Mouse (Mus musculus): Measurements from ENCODE around the gene 2310011J03Rik.

Gene 2310011J03Rik

DNA sequence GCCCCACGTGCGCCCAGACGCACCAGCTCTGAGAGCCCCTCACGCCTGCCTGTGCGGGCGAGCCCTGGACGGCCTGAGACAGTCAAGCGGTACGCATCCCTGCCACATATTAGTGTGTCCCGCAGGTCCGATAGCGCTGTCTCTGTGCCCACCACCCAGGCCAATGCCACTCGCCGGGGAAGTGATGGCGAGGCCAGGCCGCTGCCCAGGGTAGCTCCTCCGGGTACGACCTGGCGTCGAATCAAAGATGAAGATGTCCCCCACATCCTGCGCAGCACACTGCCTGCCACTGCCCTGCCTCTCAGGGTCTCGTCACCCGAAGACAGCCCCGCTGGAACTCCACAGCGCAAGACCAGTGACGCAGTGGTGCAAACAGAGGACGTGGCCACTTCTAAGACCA lies 5.0 kb downstream of the 2310011J03Rik start:
- DNase-seq (ENCODE audit: low spot score): no peak

DNA sequence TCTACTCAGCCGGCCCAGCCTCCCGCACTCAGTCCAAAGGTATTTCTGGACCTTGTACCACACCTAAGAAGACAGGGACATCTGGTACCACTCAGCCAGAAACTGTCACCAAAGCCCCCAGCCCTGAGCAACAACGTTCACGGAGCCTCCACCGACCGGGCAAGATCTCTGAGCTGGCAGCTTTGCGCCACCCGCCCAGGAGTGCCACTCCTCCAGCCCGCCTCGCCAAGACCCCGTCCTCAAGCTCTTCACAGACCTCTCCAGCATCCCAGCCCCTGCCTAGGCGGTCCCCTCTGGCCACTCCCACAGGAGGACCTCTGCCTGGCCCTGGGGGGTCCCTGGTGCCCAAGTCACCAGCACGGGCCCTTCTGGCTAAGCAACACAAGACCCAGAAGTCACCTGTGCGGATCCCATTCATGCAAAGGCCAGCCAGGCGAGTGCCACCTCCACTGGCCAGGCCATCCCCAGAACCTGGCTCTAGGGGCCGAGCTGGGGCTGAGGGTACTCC lies 5.8 kb downstream of the 2310011J03Rik start:
- no peak for DNase-seq (ENCODE audit: low spot score)

DNA sequence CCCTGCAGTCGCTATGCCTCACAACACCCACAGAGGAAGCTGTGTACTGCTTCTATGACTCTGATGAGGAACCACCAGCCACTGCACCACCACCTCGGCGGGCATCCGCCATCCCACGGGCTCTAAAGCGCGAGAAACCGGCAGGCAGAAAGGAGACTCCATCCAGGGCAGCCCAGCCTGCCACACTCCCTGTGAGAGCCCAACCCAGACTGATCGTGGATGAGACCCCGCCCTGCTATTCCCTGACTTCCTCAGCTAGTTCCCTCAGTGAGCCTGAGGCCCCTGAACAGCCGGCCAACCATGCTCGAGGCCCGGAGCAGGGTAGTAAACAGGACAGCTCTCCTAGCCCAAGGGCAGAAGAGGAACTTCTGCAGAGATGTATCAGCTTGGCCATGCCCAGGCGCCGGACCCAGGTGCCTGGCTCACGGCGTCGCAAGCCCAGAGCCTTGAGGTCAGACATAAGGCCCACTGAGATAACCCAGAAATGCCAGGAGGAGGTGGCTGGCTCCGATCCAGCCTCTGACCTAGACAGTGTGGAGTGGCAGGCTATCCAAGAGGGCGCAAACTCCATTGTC lies 6.6 kb downstream of the 2310011J03Rik start:
- DNase-seq (ENCODE audit: low spot score): no peak

DNA sequence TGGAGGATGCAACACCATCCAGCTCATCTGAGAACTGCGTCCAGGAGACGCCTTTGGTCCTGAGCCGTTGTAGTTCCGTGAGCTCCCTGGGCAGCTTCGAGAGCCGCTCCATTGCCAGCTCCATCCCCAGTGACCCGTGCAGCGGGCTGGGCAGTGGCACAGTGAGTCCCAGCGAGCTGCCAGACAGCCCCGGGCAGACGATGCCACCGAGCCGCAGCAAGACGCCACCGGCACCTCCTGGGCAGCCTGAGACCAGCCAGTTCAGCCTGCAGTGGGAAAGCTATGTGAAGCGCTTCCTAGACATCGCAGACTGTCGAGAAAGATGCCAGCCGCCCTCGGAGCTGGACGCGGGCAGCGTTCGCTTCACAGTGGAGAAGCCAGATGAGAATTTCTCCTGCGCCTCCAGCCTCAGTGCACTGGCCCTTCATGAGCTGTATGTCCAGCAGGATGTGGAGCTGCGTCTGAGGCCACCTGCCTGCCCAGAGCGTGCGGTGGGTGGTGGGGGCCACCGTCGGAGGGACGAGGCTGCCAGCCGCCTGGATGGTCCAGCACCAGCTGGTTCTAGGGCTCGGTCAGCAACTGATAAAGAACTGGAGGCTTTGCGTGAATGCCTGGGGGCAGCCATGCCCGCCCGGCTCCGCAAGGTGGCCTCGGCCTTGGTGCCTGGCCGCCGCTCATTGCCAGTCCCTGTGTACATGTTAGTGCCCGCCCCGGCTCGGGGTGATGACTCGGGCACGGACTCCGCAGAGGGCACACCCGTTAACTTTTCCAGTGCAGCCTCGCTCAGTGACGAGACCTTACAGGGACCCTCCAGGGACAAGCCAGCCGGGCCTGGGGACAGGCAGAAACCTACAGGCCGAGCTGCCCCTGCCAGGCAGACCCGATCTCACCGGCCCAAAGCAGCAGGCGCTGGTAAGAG lies 7.5 kb downstream of the 2310011J03Rik start:
- no peak for DNase-seq (ENCODE audit: low spot score)

DNA sequence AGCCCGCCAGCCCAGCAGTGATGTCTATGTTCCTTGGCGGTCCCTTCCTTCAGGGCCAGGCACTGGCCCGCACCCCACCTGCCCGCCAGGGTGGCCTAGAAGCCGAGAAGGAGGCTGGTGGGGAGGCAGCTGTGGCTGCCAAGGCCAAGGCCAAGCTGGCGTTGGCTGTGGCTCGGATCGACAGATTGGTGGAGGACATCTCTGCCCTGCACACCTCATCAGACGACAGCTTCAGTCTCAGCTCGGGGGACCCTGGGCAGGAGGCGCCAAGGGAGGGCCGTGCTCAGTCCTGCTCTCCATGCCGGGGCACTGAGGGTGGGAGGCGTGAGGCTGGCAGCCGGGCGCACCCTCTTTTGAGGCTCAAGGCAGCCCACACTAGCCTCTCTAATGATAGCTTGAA lies 8.8 kb downstream of the 2310011J03Rik start:
- DNase-seq (ENCODE audit: low spot score): no peak

DNA sequence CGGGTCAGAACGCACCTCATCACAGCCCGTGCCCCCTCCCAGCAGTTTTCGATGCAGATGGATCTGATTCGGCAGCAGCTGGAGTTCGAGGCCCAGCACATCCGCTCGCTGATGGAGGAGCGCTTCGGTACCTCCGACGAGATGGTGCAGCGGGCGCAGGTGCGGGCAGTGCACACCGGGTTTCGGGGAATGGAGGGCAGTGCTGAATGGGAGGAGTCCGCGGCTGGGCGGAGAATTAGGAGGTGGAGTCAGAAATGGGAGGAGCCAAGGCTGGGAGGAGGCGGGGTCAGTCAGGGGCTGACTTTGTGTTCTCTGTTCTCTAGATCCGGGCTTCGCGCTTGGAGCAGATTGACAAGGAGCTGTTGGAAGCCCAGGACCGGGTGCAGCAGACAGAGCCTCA lies 15.5 kb downstream of the 2310011J03Rik start:
- no peak for DNase-seq (ENCODE audit: low spot score)

DNA sequence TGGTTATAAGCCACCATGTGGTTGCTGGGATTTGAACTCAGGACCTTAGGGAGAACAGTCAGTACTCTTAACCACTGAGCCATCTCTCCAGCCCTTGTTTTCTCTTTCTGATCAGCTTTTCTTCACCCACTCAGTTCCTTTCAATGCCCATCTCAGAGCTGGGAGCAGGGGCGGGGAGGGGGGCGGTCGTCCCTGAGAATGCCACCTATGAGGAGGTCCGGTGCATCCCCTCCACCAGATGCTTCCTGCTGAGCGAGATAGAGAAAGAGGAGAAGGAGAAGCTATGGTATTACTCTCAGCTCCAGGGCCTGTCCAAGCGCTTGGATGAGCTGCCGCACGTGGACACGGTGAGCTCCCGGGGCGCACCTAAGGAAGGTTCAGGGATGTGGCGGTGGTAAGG lies 15.9 kb downstream of the 2310011J03Rik start:
- DNase-seq (ENCODE audit: low spot score): no peak

DNA sequence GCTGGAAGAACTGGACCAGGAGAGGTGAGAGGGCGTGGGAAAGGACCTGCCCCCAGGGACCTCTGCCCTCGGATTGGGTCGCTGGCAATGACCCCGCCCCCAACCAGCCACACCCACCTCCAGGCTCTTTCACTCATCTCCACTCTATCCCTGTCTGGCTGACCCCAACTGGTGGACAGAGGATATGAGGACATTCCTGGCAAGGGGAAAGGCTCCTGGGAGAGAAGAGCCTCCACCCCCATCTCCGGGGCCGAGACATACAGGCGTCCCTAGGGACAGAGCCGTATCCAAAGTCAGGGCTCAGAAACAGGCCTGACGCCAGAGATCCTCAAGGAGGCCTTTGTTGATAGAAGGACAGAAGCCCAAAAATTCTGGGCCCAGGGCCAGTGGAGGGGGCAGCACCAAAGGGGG lies 17.9 kb downstream of the 2310011J03Rik start:
- DNase-seq (ENCODE audit: low spot score): no peak

DNA sequence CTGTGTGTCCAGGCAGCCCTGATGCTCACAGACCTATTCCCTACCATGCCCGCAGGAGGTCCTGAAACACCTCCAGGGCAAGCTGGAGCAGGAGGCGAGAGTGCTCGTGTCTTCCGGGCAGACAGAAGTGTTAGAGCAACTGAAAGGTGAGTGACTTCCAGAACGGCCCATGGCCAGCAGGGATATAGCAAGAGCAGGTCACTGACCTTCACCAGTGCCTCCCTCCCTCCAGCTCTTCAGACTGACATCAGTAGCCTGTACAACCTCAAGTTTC lies 18.3 kb downstream of the 2310011J03Rik start:
- DNase-seq (ENCODE audit: low spot score): no peak

DNA sequence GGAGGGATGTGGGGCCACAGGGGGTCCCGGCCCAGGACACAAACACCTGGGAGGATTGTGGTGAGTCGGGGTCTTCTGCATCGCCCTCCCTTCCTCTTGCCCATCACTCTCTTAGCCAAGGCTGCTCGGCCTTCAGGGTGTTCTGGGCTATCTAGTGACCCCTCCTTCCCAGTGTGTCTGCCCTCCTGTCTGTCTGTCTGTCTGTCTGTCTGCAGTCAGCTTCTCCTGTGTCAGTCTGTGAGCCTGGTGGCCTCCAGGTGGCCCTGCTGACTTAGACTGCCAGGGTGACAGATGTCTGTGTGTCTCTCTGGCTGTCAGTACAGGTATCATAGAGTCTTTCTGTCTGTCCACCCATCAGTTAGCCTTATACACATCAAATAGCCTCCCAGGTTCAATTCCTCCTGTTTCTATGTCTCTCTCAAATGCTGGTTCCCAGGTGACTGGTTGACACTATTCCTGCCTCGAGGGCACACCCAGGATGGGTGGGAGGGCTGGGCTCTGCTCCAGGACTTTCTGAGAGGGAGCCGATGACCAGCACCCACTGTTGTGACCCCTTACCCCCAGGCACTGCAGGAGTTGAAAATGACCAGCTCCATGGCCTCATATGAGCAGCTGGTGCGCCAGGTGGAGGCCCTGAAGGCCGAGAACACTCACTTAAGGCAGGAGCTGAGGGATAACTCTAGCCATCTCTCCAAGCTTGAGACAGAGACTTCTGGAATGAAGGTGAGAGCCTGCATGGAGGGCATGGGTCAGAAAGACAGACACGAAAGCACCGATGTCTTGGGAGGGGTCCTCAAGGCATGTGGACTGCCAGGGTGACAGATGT lies 18.9 kb downstream of the 2310011J03Rik start:
- DNase-seq (ENCODE audit: low spot score): no peak

DNA sequence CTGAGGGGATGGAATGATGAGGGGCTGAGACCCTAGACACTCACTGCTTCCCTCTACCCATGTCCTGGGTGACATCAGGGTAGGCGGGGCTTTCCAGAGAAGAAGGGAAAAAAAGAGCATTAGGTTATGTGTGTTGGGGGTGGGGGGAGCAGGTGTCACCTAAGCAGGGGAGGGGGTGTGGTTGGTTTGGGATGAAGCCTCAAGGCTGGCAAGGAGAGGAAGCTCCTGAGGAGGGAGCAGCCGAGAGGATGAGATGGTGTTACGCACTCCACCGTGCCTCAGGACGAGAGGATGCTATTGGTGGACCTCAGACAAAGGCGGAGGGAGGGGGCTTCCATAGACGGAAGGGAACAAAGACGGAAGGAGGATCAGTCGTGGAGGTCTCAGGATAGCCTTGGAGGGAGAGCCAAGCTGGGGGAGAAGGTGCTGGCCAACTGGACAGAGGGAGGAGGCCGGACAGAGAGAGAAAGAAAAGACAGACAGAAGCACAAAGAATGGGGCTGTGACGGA lies 19.6 kb downstream of the 2310011J03Rik start:
- DNase-seq (ENCODE audit: low spot score): no peak

DNA sequence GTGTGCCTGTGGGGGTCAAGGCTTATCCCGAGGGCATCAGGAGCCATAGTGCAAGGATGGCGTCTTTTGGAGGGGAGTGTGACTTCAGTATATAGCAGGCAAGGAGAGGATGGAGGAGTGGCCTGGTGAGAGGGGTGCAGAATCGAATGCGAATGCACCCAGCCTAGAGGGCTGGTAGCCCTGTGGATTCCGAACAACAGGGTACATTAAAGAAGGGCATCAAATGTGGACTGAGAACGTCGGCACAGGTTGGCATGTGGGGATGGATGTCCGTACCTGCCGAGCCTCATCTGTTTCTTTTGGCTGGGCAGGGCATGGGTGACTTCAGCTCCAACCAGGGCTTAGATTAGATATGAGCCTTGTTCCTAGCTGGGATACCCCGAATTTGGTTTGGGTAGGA lies 20.5 kb downstream of the 2310011J03Rik start:
- no peak for DNase-seq (ENCODE audit: low spot score)

DNA sequence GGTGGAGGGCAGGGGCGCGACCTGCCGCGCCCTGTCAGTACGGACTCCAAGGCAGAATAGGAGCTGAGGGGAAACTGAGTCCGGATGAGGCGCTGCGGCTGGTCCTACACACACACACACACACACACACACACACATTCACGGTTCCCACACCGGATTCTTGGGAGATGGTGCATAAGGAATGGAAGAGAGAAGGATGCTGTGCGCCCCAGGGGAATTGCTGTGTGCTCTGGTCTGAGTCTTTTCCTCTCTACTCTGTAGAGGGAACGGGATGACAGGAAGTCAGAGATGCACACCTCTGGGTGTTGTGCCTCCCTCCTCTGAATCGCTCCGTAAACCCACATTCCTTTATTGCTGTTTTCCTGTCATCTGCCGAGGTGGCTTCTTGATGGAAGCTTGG lies 21.0 kb downstream of the 2310011J03Rik start:
- DNase-seq (ENCODE audit: low spot score): no peak

DNA sequence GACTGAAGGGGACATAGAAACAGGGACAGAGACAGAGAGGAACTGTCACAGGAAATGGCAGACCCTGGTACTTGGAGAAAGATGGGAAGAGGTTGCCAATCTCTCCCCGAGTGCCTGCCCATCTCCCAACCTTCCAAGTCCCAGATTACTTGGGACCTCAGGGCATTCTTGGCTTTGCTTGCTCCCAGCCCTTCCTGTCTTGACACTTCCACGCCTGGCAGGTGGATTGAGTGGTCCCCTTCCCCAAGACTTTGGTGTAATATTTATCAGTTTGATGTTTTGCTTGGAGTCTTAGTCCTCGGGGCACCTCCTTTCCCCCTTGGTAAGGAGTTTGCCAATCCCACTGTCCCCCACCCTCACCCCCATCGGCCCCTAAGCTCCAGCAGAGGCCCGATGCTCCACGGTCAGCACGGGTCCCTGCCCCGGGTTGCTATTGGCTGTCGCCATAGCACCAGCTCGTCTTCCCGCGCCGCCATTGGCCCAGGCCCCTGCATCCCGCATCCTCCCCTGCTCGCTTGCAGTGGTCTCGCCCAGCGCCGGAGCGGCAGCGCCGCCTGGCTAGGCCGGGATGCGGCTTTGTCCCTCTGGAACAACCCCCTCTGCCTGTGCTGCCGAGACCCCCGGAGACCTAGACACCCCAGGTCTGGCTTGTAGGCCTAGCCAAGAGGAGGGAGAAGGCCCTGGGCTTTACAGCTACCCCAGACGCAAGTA lies 21.6 kb downstream of the 2310011J03Rik start:
- no peak for DNase-seq (ENCODE audit: low spot score)

DNA sequence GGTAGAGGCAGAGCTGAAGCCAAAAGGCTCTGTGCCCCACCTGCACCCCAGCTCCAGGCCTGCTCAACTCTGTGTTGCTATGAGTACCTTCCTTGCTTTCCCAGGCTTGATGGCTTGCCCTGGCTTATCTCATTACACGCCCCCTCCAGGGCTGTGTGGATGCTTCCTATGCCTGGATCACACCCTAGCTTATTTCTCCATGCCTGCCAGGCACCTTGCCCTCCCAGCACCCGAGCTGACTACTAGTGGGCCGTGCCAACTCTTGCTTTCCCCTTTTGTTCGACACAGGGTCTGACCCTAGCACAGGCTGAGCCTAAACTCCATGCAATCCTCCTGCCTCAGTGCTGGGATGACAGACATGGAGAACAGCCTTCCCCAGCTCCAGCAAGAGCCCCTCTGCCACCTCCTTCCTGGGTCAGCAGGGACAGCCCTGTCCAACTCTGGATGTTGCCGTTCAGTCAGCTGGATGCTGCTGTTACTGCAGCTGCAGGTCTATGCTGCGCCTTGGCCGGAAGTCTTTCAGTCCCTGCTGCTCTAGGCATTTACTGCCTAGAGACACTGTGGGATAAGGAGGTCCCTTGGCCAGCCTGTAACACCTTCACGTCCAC lies 22.7 kb downstream of the 2310011J03Rik start:
- no peak for DNase-seq (ENCODE audit: low spot score)

DNA sequence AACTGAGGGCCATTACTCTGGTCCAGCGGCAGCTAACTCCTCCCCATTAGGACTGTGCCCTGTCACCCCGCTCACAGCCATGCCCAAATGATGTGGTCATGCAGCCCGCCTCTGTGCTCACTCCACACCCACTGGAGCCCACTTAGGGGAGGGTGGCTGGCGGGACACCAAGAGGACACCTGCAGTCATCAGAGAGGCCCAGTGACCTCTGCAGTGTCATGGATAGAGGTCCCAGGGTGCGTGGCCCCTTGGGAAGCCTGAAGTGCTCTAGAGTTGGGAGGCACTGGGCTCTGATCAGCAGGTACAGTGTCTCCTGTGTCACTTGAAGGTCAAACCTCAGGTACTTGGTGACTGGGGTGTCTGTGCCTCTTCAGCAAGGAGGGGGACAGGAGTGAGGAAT lies 23.5 kb downstream of the 2310011J03Rik start:
- DNase-seq (ENCODE audit: low spot score): no peak

DNA sequence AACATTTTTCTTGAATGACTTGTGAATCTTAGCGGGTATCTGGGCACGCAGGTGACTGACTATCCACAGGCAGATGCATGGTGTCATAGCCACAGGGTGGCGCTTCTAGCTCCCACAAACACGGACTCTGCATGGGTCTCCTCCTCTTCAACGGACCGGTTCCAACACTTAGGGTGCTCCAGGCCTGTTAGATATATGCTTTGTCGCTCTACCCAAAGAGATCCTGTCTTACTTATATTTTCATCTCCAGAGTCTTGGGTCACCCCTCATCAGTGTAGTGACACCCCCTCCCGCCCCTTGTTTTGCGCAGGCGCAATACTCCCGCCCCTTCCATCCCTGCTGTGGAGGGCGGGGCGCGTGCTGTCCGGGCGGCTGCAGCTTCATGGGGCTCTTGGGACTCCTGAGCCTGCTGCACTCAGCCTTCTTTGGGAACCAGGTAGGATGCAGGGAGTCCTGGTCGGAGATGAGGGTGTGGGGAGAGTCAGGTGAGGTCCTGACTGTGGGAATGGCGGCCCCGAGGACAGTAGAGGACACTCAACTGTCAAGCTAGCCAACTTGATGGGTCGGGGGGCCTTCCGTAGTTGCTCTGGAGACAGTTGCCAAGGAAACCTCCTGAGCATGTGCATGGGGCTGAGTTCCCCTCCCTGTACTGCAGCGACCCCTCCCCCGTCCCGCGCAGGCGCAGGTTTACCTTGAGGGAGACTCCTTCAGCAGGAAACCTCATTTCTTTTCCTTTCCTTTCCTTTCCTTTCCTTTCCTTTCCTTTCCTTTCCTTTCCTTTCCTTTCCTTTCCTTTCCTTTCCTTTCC lies 24.5 kb downstream of the 2310011J03Rik start, which contains the start of gene Apc2:
Gene Apc2, plus strand, starts transcription at position 360 of the 808 bp plus-strand sequence.
- no peak for DNase-seq (ENCODE audit: low spot score)

DNA sequence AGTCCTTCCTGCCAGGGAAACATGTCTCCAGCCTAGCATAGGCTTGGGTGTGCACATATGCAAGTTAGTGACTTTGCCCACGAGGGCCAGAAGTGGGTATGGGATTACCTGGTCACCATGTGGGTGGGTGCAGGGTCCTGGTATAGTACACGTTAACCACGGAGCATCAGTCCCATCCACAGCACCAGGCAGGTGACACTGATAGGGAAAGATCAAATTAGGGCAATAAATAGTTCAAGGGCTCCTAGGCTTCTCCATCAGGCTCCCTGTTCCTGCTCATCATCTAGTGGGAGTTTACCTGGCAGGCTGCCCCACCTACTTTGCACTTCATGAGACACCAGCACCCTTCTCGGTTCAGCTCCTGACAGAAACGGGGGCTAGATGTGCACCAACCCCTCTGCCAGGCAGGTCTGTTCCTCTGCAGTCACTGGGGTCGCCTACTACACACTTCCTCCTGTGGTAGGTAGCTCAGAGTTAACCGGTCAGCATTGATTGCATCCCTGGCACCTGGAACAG lies 25.5 kb downstream of the 2310011J03Rik start:
- DNase-seq (ENCODE audit: low spot score): no peak

DNA sequence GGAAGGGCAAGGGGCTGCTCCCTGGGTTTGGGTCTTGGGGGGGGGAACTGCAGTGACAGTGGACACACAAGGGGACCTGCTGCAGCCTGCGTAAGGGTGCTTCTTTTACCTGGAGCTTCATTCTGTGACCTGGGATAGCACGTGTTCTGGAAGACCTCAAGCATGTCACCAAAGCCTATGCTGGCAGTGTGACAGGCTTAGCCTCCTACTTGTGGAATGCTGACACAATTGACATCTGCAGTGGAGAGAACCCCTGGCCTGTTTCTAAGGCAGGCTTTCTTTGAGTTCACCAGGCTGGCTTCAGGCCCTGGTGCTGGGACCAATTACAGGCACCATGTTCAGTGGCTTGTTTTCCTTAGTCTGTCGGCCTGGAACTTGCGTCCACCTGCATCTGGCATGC lies 26.0 kb downstream of the 2310011J03Rik start:
- no peak for DNase-seq (ENCODE audit: low spot score)

DNA sequence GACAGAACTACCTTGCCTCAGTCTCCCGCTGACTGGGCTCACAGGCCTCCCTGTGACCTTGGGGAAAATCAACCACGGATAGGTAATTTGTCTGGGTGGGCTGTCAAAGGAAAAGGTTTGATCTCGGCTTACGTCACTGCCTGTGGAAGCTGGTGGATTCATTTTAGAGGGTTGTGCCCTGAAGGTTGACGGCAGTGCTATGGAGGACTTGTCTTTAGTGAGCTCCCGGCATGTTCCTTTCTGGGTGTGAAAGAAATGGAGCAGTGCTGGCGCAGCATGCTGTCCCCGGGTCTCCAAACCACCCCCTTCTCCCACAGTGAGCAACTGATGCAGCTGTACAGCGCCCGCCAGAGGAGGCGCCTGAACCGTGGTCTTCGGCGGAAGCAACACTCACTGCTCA lies 27.0 kb downstream of the 2310011J03Rik start:
- no peak for DNase-seq (ENCODE audit: low spot score)

Data from urinary bladder, postnatal 10 days (tissue).